Mouse (Mus musculus) CH12.LX (cell line): Measurements from ENCODE around the gene Hist1h3b.
A peak's percentile ranks its signal among the peaks of the same experiment; 100 is the strongest.

Experiments used
- BHLHE40 ChIP-seq: IDR thresholded peaks from 2 replicates; pipeline ENCODE4 v1.6.1; 2011; ENCODE audit warnings: mild to moderate bottlenecking, low read depth, low read length, improper control_type of control experiment
- CHD2 ChIP-seq: IDR thresholded peaks from 2 replicates; pipeline ENCODE4 v1.6.1; 2011; ENCODE audit warnings: low read length, improper control_type of control experiment
- CTCF ChIP-seq, 2 experiments: IDR thresholded peaks in 1 of 2; conservative IDR thresholded peaks in 1 of 2; 2 replicates each; pipeline ENCODE4 v1.5.1; 2011 to 2012; ENCODE audit warnings: low read depth in 2 of 2, low read length in 2 of 2, improper control_type of control experiment in 1 of 2, inconsistent platforms in 1 of 2, mild to moderate bottlenecking in 1 of 2, moderate library complexity in 1 of 2
- KAT2A ChIP-seq: IDR thresholded peaks from 2 replicates; pipeline ENCODE4 v1.6.1; 2012; ENCODE audit warnings: low read length, improper control_type of control experiment, inconsistent platforms; ENCODE audit not compliant: insufficient replicate concordance
- MEF2A ChIP-seq: IDR thresholded peaks from 2 replicates; pipeline ENCODE4 v1.6.1; 2014; ENCODE audit warnings: low read depth, mild to moderate bottlenecking, inconsistent platforms, low read length, improper control_type of control experiment, borderline replicate concordance
- MXI1 ChIP-seq: IDR thresholded peaks from 2 replicates; pipeline ENCODE4 v1.6.1; 2011; ENCODE audit warnings: mild to moderate bottlenecking, low read depth, low read length, improper control_type of control experiment
- NRF1 ChIP-seq: IDR thresholded peaks from 2 replicates; pipeline ENCODE4 v1.6.1; 2014; ENCODE audit warnings: low read depth, mild to moderate bottlenecking, inconsistent platforms, low read length, improper control_type of control experiment, moderate library complexity
- POLR2A ChIP-seq: IDR thresholded peaks from 2 replicates; pipeline ENCODE4 v1.6.1; 2011; ENCODE audit warnings: low read depth, mild to moderate bottlenecking, improper control_type of control experiment, low read length
- POLR2AphosphoS2 ChIP-seq: IDR thresholded peaks from 2 replicates; pipeline ENCODE4 v1.6.1; 2011; ENCODE audit warnings: low read depth, low read length, improper control_type of control experiment
- ZKSCAN1 ChIP-seq: IDR thresholded peaks from 2 replicates; pipeline ENCODE4 v1.6.1; 2012; ENCODE audit warnings: low read depth, inconsistent platforms, low read length, improper control_type of control experiment, borderline replicate concordance

DNA sequence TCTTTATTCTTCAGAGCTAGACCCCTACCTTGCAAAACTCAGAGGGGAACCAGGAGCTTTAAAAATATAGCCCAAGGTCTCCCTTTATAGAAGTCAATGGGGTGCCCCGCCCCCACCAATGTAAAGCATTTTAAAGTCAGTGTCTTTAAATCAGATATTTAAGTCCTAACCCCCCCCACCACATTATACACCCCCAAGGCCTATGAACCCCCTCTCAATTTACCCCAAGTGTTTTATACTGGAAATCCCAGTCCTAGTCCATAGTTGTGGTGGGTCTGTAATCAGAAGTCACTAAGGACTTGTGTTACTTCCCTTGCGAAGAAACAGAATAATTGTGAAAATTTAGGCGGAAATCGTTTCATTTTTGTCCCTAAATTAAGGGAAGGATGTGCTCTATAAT lies 14.0 kb upstream of the Hist1h3b start:
- TF ChIP-seq NRF1 (no peak), POLR2A (no peak), CTCF (conservative IDR thresholded peaks at IDR 0.05 in 1 of 2, IDR thresholded peaks at IDR 0.05 in 1 of 2; ENCODE audit: low read depth in 2 of 2, low read length in 2 of 2) (no peak), POLR2AphosphoS2 (no peak), BHLHE40 (no peak), MXI1 (no peak), CHD2 (peak; percentile 69), MEF2A (no peak), KAT2A (no peak), ZKSCAN1 (no peak)
